Mouse (Mus musculus): ENCODE measurements around the gene Eps8. TPM values are rescaled to one million over a fixed set of nuclear protein-coding genes. Genes with fewer than 3 reads are reported as not detected.
"Not testable (repeated sequence)": the region's sequence is repeated elsewhere in the genome, so short reads cannot be mapped to it uniquely, and the experiment has no call there.

Gene Eps8
- polyA plus RNA-seq, 1 experiment from 2014 or later = 10.0 TPM

DNA sequence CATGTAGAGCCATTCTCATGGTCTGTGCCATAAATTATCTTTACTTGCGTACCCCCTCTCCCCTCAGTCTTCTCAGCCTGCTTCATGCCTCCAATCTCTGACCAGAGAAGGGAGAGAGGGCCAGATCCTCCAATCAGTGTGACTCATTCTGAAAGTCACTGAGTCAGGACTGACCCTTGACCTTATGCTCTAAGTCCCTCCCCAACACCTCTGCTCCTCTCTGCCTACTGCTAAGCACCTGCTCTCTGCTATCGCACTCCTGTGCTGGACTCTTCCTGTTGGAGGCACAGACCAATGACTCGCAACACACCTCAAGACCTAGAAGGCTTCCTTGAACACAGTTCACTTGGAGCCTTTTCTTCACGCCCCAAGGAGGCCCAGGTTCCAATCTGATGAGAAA lies 162.1 kb downstream of the Eps8 start:
- Histone ChIP-seq H3K4me2 (ENCODE audit: low read depth, low read length) (no peak overlapping the region), H3K4me3 (ENCODE audit: low read depth, low read length) (no peak overlapping the region), H3K27me3 (ENCODE audit: control insufficient read depth, insufficient read depth, low read length) (no peaks in the 10 kb centered on the region), H3K4me1 (ENCODE audit: control insufficient read depth, insufficient read depth, low read length) (no peaks in the 10 kb centered on the region), H3K36me3 (replicated peaks; ENCODE audit: control insufficient read depth, insufficient read depth, low read depth, low read length) (no peaks in the 10 kb centered on the region), H3K9me3 (replicated peaks; ENCODE audit: control insufficient read depth, low read length) (no peaks in the 10 kb centered on the region), H3K27ac (replicated peaks; ENCODE audit: low read depth, low read length) (no peak overlapping the region), H3K9ac (replicated peaks; ENCODE audit: low read length) (no peak overlapping the region)
- ATAC-seq (replicated peaks; ENCODE audit: insufficient number of reproducible peaks, low FRiP score, low TSS enrichment, low read depth) = no peak
- DNase-seq (ENCODE audit: low spot score) = no peak
- 88% methylated on average over 4 of the region's 4 CpGs for WGBS

DNA sequence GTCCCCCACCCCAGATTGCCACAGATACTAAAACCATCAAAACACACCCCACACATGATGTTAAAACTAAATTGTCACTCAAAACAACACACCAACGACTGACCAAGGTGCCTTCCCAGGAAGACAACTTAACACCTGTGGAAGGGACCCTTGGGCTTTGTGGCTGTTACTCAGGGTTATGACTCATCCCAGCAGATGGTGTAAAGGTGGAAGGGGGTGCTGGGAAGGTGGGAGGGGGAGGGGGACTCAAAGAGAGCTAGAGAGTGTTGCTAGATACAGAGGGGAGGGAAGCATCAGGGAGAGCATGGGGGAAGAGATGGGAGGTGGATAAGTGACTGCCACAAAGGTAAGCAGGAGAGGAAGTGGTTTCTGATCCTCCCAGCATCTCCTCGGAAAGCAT lies 163.0 kb downstream of the Eps8 start:
- H3K4me3 ChIP-seq (ENCODE audit: low read depth, low read length) = no peak overlapping the region
- ATAC-seq (replicated peaks; ENCODE audit: insufficient number of reproducible peaks, low FRiP score, low TSS enrichment, low read depth) (no peak), DNase-seq (ENCODE audit: low spot score) (no peak)
- H3K9ac ChIP-seq (replicated peaks; ENCODE audit: low read length) = no peak overlapping the region
- no peaks in the 10 kb centered on the region for H3K4me1 ChIP-seq (ENCODE audit: control insufficient read depth, insufficient read depth, low read length)
- no peak overlapping the region for H3K4me2 ChIP-seq (ENCODE audit: low read depth, low read length)
- no peaks in the 10 kb centered on the region for H3K9me3 ChIP-seq (replicated peaks; ENCODE audit: control insufficient read depth, low read length)
- no peak overlapping the region for H3K27ac ChIP-seq (replicated peaks; ENCODE audit: low read depth, low read length)
- WGBS = 67% methylated on average over 2 of the region's 2 CpGs
- no peaks in the 10 kb centered on the region for H3K36me3 ChIP-seq (replicated peaks; ENCODE audit: control insufficient read depth, insufficient read depth, low read depth, low read length)
- H3K27me3 ChIP-seq (ENCODE audit: control insufficient read depth, insufficient read depth, low read length) = no peaks in the 10 kb centered on the region

DNA sequence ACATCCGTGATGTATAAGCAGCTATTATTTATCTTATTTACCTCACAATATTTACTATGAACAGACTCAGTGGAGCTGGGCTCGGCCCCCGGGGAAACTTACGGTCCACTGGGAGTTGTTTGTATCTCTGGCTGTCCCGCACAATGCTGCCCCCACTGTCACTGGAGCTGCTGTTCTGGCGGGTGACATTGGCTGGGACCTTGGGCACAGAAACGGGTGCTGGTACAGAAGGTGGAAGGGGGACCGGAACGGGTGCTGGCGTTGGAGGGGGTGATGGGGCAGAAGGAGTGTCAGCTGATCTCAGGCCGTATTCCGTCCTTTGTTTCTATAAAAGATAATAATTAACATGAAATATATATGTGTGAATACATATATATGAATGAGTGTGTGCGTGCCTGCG lies 164.6 kb downstream of the Eps8 start:
- H3K4me3 ChIP-seq (ENCODE audit: low read depth, low read length) = no peak overlapping the region
- H3K9me3 ChIP-seq (replicated peaks; ENCODE audit: control insufficient read depth, low read length) = no peaks in the 10 kb centered on the region
- no peaks in the 10 kb centered on the region for H3K27me3 ChIP-seq (ENCODE audit: control insufficient read depth, insufficient read depth, low read length)
- no peak overlapping the region for H3K9ac ChIP-seq (replicated peaks; ENCODE audit: low read length)
- H3K4me1 ChIP-seq (ENCODE audit: control insufficient read depth, insufficient read depth, low read length) = no peaks in the 10 kb centered on the region
- ATAC-seq (replicated peaks; ENCODE audit: insufficient number of reproducible peaks, low FRiP score, low TSS enrichment, low read depth) (no peak), DNase-seq (ENCODE audit: low spot score) (no peak)
- H3K27ac ChIP-seq (replicated peaks; ENCODE audit: low read depth, low read length) = no peak overlapping the region
- no peak overlapping the region for H3K4me2 ChIP-seq (ENCODE audit: low read depth, low read length)
- H3K36me3 ChIP-seq (replicated peaks; ENCODE audit: control insufficient read depth, insufficient read depth, low read depth, low read length) = no peaks in the 10 kb centered on the region
- WGBS = 94% methylated on average over 14 of the region's 14 CpGs

DNA sequence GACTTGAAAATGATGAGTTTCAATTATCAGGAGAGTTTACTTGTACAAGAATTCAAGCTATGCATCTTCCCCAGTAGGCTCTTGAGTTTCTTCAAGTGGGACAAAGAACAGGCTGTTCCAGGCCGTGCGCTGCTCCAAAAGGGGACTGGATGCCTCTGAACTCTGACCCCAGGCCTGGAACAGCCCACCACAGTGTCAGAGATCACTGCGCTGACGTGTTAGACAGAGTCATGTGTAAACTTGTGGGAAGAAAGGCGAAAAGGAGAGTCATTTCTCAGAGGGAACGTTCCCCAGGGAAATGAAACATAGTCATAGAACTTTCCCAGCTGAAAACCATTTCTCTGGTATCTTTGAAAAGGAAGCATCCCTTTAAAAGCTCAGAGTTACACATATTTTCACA lies 167.2 kb downstream of the Eps8 start:
- no peak overlapping the region for H3K4me3 ChIP-seq (ENCODE audit: low read depth, low read length)
- H3K36me3 ChIP-seq (replicated peaks; ENCODE audit: control insufficient read depth, insufficient read depth, low read depth, low read length) = no peaks in the 10 kb centered on the region
- H3K27ac ChIP-seq (replicated peaks; ENCODE audit: low read depth, low read length) = no peak overlapping the region
- 17% methylated on average over 6 of the region's 6 CpGs for WGBS
- H3K4me1 ChIP-seq (ENCODE audit: control insufficient read depth, insufficient read depth, low read length) = no peaks in the 10 kb centered on the region
- DNase-seq (ENCODE audit: low spot score) (peak; percentile 32), ATAC-seq (replicated peaks; ENCODE audit: insufficient number of reproducible peaks, low FRiP score, low TSS enrichment, low read depth) (no peak)
- H3K9me3 ChIP-seq (replicated peaks; ENCODE audit: control insufficient read depth, low read length) = no peaks in the 10 kb centered on the region
- no peak overlapping the region for H3K4me2 ChIP-seq (ENCODE audit: low read depth, low read length)
- no peaks in the 10 kb centered on the region for H3K27me3 ChIP-seq (ENCODE audit: control insufficient read depth, insufficient read depth, low read length)
- H3K9ac ChIP-seq (replicated peaks; ENCODE audit: low read length) = no peak overlapping the region

DNA sequence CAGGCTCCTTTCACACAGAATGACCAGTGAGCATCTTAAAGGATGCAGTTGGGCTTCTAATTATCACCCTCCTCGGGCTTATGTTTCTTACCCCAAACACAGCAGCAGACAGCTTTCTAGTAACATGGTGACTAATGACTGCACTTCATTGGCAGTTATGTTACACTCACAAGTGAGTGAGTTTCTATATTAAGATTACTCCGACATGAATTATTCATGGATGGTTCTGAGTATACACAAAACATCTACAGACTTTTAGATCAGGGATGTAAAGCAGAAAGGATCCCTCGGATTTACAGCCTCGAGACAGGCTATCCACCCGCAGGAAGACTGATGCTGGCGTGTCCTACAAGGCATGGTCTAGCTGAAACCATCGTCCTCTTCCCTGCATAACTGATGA lies 171.8 kb downstream of the Eps8 start:
- no peaks in the 10 kb centered on the region for H3K9me3 ChIP-seq (replicated peaks; ENCODE audit: control insufficient read depth, low read length)
- no peak overlapping the region for H3K27ac ChIP-seq (replicated peaks; ENCODE audit: low read depth, low read length)
- no peak overlapping the region for H3K4me3 ChIP-seq (ENCODE audit: low read depth, low read length)
- DNase-seq (ENCODE audit: low spot score) (no peak), ATAC-seq (replicated peaks; ENCODE audit: insufficient number of reproducible peaks, low FRiP score, low TSS enrichment, low read depth) (no peak)
- WGBS = 85% methylated on average over 7 of the region's 7 CpGs
- no peak overlapping the region for H3K9ac ChIP-seq (replicated peaks; ENCODE audit: low read length)
- H3K36me3 ChIP-seq (replicated peaks; ENCODE audit: control insufficient read depth, insufficient read depth, low read depth, low read length) = no peaks in the 10 kb centered on the region
- no peaks in the 10 kb centered on the region for H3K4me1 ChIP-seq (ENCODE audit: control insufficient read depth, insufficient read depth, low read length)
- H3K27me3 ChIP-seq (ENCODE audit: control insufficient read depth, insufficient read depth, low read length) = no peaks in the 10 kb centered on the region
- H3K4me2 ChIP-seq (ENCODE audit: low read depth, low read length) = no peak overlapping the region

DNA sequence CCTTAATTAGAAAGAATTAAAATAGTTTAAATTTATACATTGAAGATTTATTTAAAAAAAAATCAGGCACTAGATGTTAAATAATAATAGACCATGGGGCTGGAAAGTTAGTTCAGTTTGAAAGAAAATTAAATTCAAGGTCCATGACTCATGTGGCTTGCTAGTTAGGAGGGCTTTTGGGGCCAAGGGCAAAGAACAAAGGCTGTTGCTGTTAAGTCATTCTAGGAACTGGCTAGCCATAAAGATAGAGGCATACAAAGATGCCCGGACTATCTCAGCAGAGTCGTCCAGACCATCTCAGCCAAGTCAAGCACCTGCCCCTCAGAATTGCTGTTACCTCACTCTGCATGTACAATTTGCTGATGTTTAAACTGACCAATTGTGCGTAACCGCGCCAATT lies 179.0 kb downstream of the Eps8 start:
- ATAC-seq (replicated peaks; ENCODE audit: insufficient number of reproducible peaks, low FRiP score, low TSS enrichment, low read depth); H3K4me3 ChIP-seq (ENCODE audit: low read depth, low read length); H3K4me1 ChIP-seq (ENCODE audit: control insufficient read depth, insufficient read depth, low read length); H3K9ac ChIP-seq (replicated peaks; ENCODE audit: low read length); H3K27ac ChIP-seq (replicated peaks; ENCODE audit: low read depth, low read length); H3K27me3 ChIP-seq (ENCODE audit: control insufficient read depth, insufficient read depth, low read length); DNase-seq (ENCODE audit: low spot score); H3K4me2 ChIP-seq (ENCODE audit: low read depth, low read length); H3K9me3 ChIP-seq (replicated peaks; ENCODE audit: control insufficient read depth, low read length); H3K36me3 ChIP-seq (replicated peaks; ENCODE audit: control insufficient read depth, insufficient read depth, low read depth, low read length): not testable (repeated sequence)
- whole genome bisulfite sequencing = 92% methylated on average over 5 of the region's 5 CpGs

DNA sequence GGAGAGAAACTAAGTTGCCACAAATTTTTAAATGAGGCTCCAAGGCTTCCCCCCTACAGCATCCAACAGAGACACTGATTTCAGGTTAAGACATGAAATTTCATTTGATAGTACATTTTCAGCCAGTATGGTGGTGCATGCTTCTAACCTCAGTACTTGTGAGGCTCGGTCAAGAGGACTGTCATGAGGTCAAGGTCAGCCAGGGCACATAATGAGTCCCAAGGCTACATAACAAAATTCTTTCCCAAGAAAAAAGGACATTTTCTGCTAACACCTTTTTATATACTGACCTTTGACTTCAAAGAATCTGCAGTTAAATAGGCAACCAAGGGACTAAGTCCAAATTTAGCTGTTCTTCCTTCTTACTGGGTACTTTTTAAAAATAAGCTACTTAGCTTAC lies 181.2 kb downstream of the Eps8 start:
- H3K9ac ChIP-seq (replicated peaks; ENCODE audit: low read length) = no peak overlapping the region
- WGBS = 50% methylated on average over 1 of the region's 1 CpGs
- no peak overlapping the region for H3K27ac ChIP-seq (replicated peaks; ENCODE audit: low read depth, low read length)
- ATAC-seq (replicated peaks; ENCODE audit: insufficient number of reproducible peaks, low FRiP score, low TSS enrichment, low read depth) (no peak), DNase-seq (ENCODE audit: low spot score) (no peak)
- H3K4me3 ChIP-seq (ENCODE audit: low read depth, low read length) = no peak overlapping the region
- H3K27me3 ChIP-seq (ENCODE audit: control insufficient read depth, insufficient read depth, low read length) = no peaks in the 10 kb centered on the region
- no peaks in the 10 kb centered on the region for H3K36me3 ChIP-seq (replicated peaks; ENCODE audit: control insufficient read depth, insufficient read depth, low read depth, low read length)
- H3K4me2 ChIP-seq (ENCODE audit: low read depth, low read length) = no peak overlapping the region
- no peaks in the 10 kb centered on the region for H3K9me3 ChIP-seq (replicated peaks; ENCODE audit: control insufficient read depth, low read length)
- no peaks in the 10 kb centered on the region for H3K4me1 ChIP-seq (ENCODE audit: control insufficient read depth, insufficient read depth, low read length)

DNA sequence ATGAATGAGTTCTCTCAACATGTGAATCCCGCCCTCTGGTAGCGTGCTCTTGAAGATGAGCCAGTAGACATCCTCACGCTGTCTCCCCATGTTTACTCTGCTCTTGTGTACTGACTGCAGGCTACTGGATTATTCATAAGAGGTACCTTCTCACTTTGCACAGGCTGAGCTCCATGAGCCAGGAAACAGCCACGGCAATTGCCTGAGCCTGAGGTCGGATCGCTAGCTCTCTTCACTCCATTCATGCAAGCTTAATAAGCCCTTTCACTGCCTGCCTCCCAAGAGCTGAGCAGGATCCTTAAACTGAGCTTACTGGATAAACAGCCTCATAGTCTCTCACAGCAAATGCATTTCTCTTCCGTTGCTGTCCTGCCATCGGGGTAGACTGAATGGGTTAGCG lies 182.5 kb downstream of the Eps8 start:
- no peak overlapping the region for H3K4me3 ChIP-seq (ENCODE audit: low read depth, low read length)
- 72% methylated on average over 9 of the region's 9 CpGs for WGBS
- H3K27ac ChIP-seq (replicated peaks; ENCODE audit: low read depth, low read length) = no peak overlapping the region
- no peaks in the 10 kb centered on the region for H3K9me3 ChIP-seq (replicated peaks; ENCODE audit: control insufficient read depth, low read length)
- H3K27me3 ChIP-seq (ENCODE audit: control insufficient read depth, insufficient read depth, low read length) = no peaks in the 10 kb centered on the region
- no peak for DNase-seq (ENCODE audit: low spot score)
- ATAC-seq (replicated peaks; ENCODE audit: insufficient number of reproducible peaks, low FRiP score, low TSS enrichment, low read depth) = no peak
- H3K9ac ChIP-seq (replicated peaks; ENCODE audit: low read length) = no peak overlapping the region
- H3K36me3 ChIP-seq (replicated peaks; ENCODE audit: control insufficient read depth, insufficient read depth, low read depth, low read length) = no peaks in the 10 kb centered on the region
- H3K4me1 ChIP-seq (ENCODE audit: control insufficient read depth, insufficient read depth, low read length) = no peaks in the 10 kb centered on the region
- H3K4me2 ChIP-seq (ENCODE audit: low read depth, low read length) = no peak overlapping the region

Data from embryonic facial prominence, embryonic 11.5 days (tissue).